In the genomic region with DNA sequence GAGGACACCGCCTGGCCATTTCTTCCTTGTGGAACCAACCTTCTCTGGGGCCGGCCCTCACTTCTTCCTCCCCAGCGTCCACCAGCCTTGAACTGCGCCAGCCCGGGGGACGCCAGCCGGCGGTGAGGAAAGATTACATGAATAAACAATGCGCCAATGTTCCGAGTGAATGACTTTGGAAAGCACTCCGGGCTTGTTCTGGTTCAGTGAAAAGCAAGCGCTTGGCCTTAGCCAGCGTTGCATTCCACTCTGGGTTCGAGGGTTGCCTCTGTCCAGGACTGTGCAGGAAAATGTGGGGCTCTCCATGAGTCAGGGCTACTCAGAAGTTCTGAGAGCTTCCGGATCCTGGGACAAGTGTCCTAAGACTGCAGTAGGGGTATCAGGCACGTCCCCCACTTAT, we compare ENCODE assay signal across 9 mouse cellular contexts. TPM values are rescaled to one million over a fixed set of nuclear protein-coding genes. Genes with fewer than 3 reads are reported as not detected.
DNase-seq lines count a peak whose midpoint lies in the region; ATAC-seq and TF ChIP-seq lines count a peak whose summit lies in the region.
"Had no signal": no experiment of that assay in that cellular context is flagged by ENCODE, and none has a peak within 500 bp of the region (broad histone marks: within the 10 kb centered on the region; RNA-seq: fewer than 3 reads in every experiment).

No protein-coding gene starts in this region.

- ATAC-seq in embryonic facial prominence, embryonic 15.5 days (ENCODE audit: insufficient number of reproducible peaks, low FRiP score, low TSS enrichment, low read depth) = peak; percentile 31; the same call in 1 of the 2 replicates
- ATAC-seq in lung, embryonic 16.5 days (ENCODE audit: low read depth) = peak; percentile 85

- DNase-seq in layer of hippocampus, adult 18-20 months (ENCODE audit: low spot score in 2 of 2) = peak; percentile 19 to 61
- DNase-seq in layer of hippocampus, postnatal 25 days (ENCODE audit: extremely low spot score in 1 of 2, low spot score in 1 of 2) = no peak
- DNase-seq in kidney, adult 9 months = peak; percentile 93
- DNase-seq in gastrocnemius, postnatal 25 days = no peak
- DNase-seq in heart, adult 2 months = no peak
- no peak for DNase-seq in cerebellum, adult 9-10 months

- no peaks in the 10 kb centered on the region for H3K79me2 ChIP-seq in heart, adult 2 months (replicated peaks; ENCODE audit: control insufficient read depth, insufficient read depth, low read length)

- no peak overlapping the region for H3K4me3 ChIP-seq in embryonic facial prominence, embryonic 15.5 days (replicated peaks)
- H3K4me3 ChIP-seq in lung, embryonic 16.5 days (ENCODE audit: low read length) = no peak overlapping the region
- H3K4me3 ChIP-seq in heart, adult 2 months = no peak overlapping the region
- H3K4me3 ChIP-seq: heart, embryonic 13.5 days had no signal

- H3K4me2 ChIP-seq in embryonic facial prominence, embryonic 15.5 days (replicated peaks) = no peak overlapping the region
- no peak overlapping the region for H3K4me2 ChIP-seq in lung, embryonic 16.5 days (ENCODE audit: low read depth, low read length)
- H3K4me2 ChIP-seq: heart, embryonic 13.5 days had no signal

- H3K36me3 ChIP-seq in embryonic facial prominence, embryonic 15.5 days = no peaks in the 10 kb centered on the region
- H3K36me3 ChIP-seq in lung, embryonic 16.5 days (ENCODE audit: control insufficient read depth, insufficient read depth, low read length) = no peaks in the 10 kb centered on the region
- H3K36me3 ChIP-seq in heart, adult 2 months (ENCODE audit: control insufficient read depth, insufficient read depth, low read length) = no peaks in the 10 kb centered on the region
- H3K36me3 ChIP-seq: heart, embryonic 13.5 days had no signal

- H3K27ac ChIP-seq in embryonic facial prominence, embryonic 15.5 days (replicated peaks) = peak overlapping the region; percentile 60
- peak overlapping the region; percentile 83 for H3K27ac ChIP-seq in lung, embryonic 16.5 days (ENCODE audit: low read length)
- no peak overlapping the region for H3K27ac ChIP-seq in heart, adult 2 months
- H3K27ac ChIP-seq: heart, embryonic 13.5 days had no signal

- no peak for TF ChIP-seq CTCF in heart, adult 2 months (IDR thresholded peaks at IDR 0.05)

- H3K4me1 ChIP-seq in embryonic facial prominence, embryonic 15.5 days = peaks cover 23% of the 10 kb centered on the region
- peaks cover 3% of the 10 kb centered on the region for H3K4me1 ChIP-seq in lung, embryonic 16.5 days (replicated peaks; ENCODE audit: control insufficient read depth, insufficient read depth, low read length)
- H3K4me1 ChIP-seq in heart, adult 2 months (ENCODE audit: control insufficient read depth, insufficient read depth, low read length) = no peaks in the 10 kb centered on the region

- no peaks in the 10 kb centered on the region for H3K9me3 ChIP-seq in embryonic facial prominence, embryonic 15.5 days (replicated peaks)
- H3K9me3 ChIP-seq in lung, embryonic 16.5 days (ENCODE audit: control insufficient read depth, low read length) = no peaks in the 10 kb centered on the region
- H3K9me3 ChIP-seq: heart, embryonic 13.5 days had no signal

- no peaks in the 10 kb centered on the region for H3K27me3 ChIP-seq in embryonic facial prominence, embryonic 15.5 days
- no peaks in the 10 kb centered on the region for H3K27me3 ChIP-seq in lung, embryonic 16.5 days (ENCODE audit: control insufficient read depth, insufficient read depth, low read depth, low read length)
- no peaks in the 10 kb centered on the region for H3K27me3 ChIP-seq in heart, adult 2 months (ENCODE audit: control insufficient read depth, insufficient read depth, low read length)
- H3K27me3 ChIP-seq: heart, embryonic 13.5 days had no signal

- WGBS in embryonic facial prominence, embryonic 15.5 days = 60% methylated on average over 16 of the region's 16 CpGs
- WGBS in lung, embryonic 16.5 days = 32% methylated on average over 16 of the region's 16 CpGs
- WGBS in heart, adult 2 months = 74% methylated on average over 16 of the region's 16 CpGs

- intact Hi-C loops in heart, adult 2 months (cut with DNase I) = loop anchor here (5.0 kb wide), 1 partner anchor 49 kb away; no protein-coding TSS in a partner anchor

- no peak for TF ChIP-seq EP300 in heart, adult 2 months (IDR thresholded peaks at IDR 0.05; ENCODE audit: insufficient read depth, low read depth, low read length)

- no peak overlapping the region for H3K9ac ChIP-seq in embryonic facial prominence, embryonic 15.5 days
- H3K9ac ChIP-seq in lung, embryonic 16.5 days (ENCODE audit: low read length) = no peak overlapping the region
- H3K9ac ChIP-seq in heart, adult 2 months (ENCODE audit: low read depth, low read length) = no peak overlapping the region
- H3K9ac ChIP-seq: heart, embryonic 13.5 days had no signal

- no peak for TF ChIP-seq POLR2A in heart, adult 2 months (IDR thresholded peaks at IDR 0.05; ENCODE audit: insufficient read depth, low read depth, low read length)

RNA-seq across cellular contexts. Expression of gene Clmn, which starts 31.8 kb away (rescaled TPM):
- total RNA-seq in layer of hippocampus, adult 18-20 months (2021) = 100 to 1,000 TPM; 106 to 115 TPM
- total RNA-seq in layer of hippocampus, postnatal 25 days (2021) = 10 to 100 TPM; 81.0 to 83.2 TPM
- polyA plus RNA-seq in embryonic facial prominence, embryonic 15.5 days (2015; fragmentation: Nextera tagmentation; extraction: Ambion mirVana) = 3.4 and 4.1 TPM in 2 replicates
- polyA plus RNA-seq in lung, embryonic 16.5 days (2015; fragmentation: Nextera tagmentation; extraction: Ambion mirVana) = 2.2 and 3.4 TPM in 2 replicates
- 1 to 10 TPM; 2.6 to 4.2 TPM for total RNA-seq in gastrocnemius, postnatal 25 days (2021)
- total RNA-seq in heart, adult 2 months (2021) = 1 to 10 TPM; 2.5 to 3.2 TPM
- 1.0 and 1.1 TPM in 2 replicates for polyA plus RNA-seq in heart, adult 2 months (2012; rRNA removed)

Comparison
In these comparisons a context has a peak if more than half of its experiments do, and no peak if none do; other contexts are left out.
1. DNase-seq: peak in layer of hippocampus, adult 18-20 months (2 of 2) and kidney, adult 9 months (single experiment); none in layer of hippocampus, postnatal 25 days (0 of 2), gastrocnemius, postnatal 25 days (single experiment), heart, adult 2 months (0 of 2) and cerebellum, adult 9-10 months (single experiment).
2. RNA of gene Clmn, which starts 31.8 kb away (total RNA-seq): 106 to 115 TPM in layer of hippocampus, adult 18-20 months and 81.0 to 83.2 TPM in layer of hippocampus, postnatal 25 days; 2.6 to 4.2 TPM in gastrocnemius, postnatal 25 days and 2.5 to 3.2 TPM in heart, adult 2 months; every median in the first group is over 10 times any median in the second.